Mouse (Mus musculus) bone marrow, adult 2 months (tissue): ENCODE measurements at regions not wholly inside any gene's neighbourhood (a gene's known extent, or its start where the extent isn't known, plus 50 kb on each side); places are given as distances from the start of the nearest gene placed in this dataset.

Source experiments
- CTCF ChIP-seq: fragments of 200-500 bp; IDR thresholded peaks from 2 replicates; pipeline ENCODE4 v1.5.1; 2011; ENCODE audit warnings: low read length, control low read depth; ENCODE audit not compliant: control insufficient read depth, insufficient read depth
- POLR2A ChIP-seq: fragments of 200-500 bp; IDR thresholded peaks from 2 replicates; pipeline ENCODE4 v1.6.1; 2011; ENCODE audit warnings: low read depth, mild to moderate bottlenecking, control low read depth, low read length, borderline replicate concordance; ENCODE audit not compliant: control insufficient read depth

DNA sequence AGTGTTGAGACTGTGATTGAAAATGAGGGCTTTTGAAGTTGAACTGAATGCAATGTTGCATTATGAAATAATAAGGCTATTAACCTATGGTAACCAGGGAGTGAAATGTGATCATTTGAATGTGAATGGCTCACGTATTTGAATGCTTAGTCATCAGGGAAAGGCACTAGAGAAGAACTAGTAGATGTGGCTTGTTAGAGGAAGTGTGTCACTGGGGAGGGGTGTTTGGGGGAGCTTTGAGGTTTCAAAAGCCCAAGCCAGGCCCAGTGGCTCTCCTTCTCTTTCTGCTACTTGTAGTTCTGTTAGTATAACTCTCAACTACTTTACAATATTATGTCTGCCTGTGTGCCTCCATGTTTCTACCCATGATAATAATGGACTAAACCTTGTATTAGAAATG is 373.6 kb upstream of the Htr2a start:
- no peak for TF ChIP-seq CTCF
- no peak for TF ChIP-seq POLR2A
